Mouse (Mus musculus) lung, postnatal 4 days (tissue): Measurements from ENCODE around the gene Foxo6.
A peak's percentile ranks its signal among the peaks of the same experiment; 100 is the strongest.

Source experiments
- DNase-seq, 2 experiments: peaks; one replicate each; pipeline ENCODE4 v3.0.0; 2021

Foxo6 gene

DNA sequence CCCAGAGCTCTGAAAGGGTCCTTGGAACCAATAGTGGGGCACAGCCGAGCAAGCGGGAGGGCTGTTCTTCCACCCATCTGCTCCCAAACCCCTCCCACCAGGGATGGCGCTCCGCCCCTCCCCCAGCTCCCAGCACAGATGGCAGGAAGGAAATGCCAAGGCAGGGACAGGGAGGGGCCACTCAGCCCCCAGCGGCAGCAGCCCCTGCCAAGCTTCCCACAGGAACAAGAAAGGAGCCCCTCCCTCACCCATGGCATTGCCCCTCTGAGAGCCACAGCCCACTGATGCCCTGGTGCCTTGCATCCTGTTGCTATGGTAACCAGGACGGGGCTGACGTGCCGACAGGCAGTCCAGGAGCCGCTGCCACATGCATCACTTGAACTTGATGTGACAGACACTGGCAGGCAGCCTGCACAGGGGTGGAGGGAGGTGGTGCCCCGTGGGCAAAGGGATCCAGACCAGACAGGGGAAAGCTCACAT lies 44.3 kb downstream of the Foxo6 start:
- DNase-seq = peak; percentile 74 to 86

DNA sequence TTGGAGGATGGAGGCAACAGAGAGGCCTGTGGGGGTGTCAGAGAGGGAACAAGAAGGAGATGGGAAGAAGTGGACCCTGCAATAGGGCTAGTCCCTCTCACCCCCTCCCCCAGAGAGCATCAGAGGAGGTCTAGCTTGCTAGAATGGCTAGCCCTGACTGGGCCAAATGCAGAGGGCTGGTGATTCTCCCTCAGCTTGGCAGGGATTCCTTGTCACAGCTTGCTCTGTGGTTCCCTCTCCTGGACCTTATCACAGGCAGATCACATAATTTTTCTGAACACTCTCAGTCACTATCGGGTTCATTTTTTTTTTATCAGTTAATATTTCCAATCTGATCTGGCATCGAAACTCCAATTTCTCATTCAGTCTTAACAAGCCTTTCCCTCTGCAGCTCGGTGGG lies 46.0 kb downstream of the Foxo6 start:
- DNase-seq = no peak

DNA sequence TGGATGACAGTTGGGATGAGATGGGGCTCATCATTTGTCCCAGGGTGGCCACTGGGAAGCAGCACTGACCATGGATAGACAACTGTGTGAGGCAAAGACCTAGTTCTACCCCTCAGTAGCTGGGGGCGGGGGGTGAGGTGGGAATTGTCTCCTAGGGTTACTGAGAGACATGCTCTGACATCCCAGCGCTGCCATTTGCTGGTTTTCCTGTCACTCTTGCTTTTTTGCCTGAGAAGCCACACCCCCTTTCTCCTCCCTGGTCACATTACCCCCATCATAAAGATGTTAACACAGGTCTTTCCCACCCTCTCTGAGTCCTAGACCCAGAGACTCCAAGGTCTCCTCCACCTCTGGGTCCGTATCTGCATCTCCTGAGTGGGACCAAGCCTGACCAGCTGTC lies 47.7 kb downstream of the Foxo6 start:
- DNase-seq = no peak

DNA sequence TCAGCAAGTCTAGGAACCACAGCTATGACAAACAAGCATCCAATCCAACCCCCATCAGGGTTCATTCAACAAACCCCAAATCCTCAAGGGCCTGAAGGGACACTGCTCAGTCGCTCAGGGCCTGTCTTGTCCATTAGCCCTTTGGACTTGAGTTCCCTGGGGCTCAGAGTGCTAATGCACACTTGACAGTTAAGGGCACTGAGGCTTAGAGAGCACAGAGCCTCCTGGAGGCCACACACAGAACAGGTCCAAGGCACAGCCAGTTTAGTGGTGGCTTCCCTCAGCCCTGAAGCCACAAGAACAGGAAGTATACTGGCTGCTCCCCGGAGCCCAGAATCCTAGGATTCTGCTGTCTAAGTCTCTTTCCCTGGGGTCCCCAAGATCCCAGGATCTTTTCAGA lies 53.9 kb downstream of the Foxo6 start:
- DNase-seq = no peak

DNA sequence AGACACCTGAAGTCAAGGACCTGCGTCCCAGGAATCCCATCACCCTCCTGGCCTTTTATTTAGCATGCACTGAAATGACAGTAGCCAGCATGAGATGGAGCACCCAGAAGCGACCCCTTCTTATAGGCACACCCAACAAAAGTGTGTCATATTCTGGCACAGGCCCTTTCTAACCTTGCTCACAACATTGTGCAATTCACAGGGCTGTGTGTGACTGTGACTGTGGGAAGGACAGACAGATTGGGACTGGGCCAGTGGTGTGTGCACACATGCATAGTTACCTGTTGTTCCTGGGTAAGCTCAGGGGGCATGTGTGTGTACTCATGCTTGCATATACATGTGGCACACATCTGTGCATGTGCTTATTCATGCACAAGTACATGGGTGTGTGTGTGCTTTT lies 54.6 kb downstream of the Foxo6 start:
- no peak for DNase-seq

DNA sequence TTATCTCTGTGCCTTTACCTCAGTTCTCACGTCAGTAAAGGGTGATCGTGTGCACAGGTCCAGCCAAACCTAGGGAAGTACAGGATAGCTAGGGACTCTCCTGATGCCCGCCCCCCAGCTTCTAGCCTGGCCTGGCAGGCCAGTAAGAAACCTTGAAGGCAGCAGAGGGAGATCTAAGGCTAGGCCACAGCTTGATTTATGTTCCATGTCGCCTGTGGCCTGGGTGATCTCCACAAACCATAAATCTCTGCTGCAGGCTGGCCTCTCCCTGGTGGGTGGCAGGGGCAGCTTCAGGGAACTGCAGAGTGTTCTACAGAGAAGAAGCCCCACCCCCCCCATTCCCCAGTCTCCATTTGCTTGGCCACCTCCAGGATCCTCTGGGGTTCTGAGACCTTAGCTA lies 55.2 kb downstream of the Foxo6 start:
- DNase-seq = no peak

DNA sequence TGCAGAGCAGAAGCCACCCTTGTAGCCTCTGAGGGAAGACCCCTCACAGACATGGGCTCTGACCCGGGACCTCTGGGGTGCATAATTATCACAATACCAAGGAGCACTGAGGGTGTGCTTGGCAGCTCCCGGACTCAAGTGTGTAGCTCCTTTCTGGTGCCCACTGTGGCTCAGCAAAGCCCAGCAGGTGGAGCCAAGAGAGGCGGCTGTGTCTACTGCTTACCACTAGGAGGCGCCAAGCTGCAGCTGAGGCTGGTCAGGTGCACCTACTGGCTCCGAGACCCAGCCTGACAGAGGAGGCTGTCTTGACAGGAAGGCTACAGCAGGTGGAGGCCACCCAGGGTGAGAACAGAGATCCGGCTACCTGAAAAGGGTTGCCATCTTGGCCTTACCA lies 56.9 kb downstream of the Foxo6 start:
- DNase-seq = peak; percentile 77 to 84

DNA sequence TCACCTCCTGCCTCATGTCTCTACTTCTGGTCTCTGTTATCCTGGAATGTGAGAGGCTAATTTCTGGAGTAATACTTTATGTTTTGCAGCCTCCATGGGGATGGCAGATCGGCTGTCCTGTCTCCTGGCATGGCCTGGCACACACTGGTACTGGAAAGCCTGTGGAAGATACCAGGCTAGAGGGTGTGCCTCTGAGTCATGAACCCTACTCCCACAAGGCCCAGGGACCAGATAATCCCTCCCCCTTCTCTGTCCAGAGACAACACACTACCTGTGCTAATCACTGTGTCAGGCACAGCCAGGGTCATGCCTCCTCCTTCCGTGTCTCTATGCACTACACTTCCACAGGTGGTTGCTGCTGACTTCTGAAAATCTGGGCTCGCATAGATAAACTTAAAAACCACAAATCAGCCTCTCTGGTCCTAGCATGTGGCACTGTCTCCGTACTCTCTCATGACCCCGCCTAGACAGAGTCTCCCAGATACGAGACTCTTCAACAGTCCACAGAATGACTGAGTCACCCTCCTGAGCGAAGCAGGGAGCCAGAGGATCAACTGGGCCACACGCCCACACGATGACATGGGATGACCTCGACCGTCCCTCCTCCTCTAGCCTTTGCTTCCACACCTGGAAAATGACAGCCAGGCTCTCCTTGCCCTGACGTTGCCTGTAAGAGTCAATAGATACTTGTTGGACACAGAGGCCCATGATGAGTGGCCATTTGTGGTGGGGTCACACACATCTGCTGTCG lies 57.5 kb downstream of the Foxo6 start:
- no peak for DNase-seq

DNA sequence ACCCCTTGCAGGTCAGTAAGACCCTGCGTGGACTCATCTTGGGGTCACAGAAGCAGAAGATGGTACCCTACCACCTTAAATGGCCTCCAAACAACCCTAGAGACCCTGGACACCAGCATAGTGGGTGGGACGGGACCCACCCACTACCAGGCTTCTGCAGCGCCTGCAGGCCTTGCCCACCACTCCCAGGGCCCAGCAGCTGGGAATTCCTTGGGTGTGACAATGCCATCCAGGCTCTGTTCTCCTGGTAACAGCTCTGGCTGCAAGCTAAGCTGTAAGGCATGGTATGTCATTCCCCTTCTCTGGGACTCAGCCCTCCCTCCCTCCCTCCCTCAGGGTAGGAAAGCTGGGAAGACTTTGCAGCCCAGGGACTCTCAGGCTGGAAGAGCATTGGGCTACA lies 58.5 kb downstream of the Foxo6 start:
- no peak for DNase-seq

DNA sequence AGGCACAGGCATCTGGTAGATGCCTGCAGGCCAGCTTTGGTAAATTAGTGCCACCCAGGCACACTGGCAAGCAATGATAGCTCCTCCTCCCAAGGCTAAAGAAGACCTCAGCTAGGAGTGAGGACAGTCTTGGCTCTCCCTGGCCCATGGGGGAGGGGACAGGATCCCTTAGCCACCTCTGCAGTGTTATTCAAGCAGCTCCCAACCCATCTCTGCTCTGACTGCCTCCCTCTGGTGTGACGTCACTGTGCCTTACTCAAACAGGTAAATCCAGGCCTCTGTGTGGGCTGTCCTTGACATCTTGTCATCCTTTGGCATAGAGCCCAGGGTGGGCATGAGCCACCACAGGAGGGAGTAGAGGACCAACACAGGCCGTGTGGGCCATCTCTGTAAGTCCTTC lies 59.9 kb downstream of the Foxo6 start:
- no peak for DNase-seq

DNA sequence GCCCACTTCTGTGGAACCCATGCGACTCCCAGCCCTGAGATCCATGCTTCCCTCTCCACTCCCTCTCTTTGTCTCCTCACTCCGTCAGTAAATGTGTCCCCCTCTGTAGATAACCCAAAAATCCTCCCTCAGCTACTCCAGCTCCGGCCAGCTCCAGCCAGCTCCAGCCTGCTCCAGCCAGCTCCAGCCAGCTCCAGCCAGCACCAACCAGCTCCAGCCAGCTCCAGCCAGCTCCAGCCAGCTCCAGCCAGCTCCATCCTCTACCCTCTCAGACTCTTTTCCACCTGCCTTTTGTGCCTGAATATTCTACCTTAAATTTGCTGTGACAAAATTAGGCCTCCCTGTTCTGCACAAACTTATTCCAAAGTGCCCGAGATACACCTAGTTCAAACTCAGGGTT lies 60.5 kb downstream of the Foxo6 start:
- no peak for DNase-seq

DNA sequence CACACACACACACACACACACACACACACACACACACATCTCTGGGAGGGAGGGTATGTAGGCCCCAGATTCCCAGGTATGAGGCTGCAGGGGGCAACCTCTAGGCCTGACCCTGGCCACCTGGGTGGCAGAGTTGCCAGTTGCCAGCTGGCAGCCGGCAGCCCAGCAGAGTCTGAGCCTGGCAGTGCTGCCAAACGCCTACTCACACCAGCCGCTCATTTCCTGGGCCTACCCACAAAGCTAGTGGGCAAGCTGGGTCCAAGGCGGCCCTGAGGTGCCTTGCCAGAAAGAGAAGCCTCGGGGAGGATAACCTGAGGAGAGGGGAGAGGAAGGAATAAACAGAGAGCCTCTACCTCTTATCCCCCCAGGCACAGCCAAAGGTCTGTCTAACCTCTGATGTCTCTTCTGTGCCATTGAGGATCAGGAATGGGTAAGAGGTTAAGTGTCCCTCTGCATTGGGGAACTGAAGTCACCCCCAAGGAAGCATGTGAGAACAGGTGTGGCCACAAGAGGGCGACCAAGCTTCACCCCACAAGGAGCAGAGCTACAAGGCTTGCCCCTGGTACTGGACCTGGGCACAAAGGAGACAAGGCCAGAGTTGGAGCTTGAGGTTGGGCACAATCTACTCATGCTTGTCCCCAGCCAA lies 61.9 kb downstream of the Foxo6 start:
- DNase-seq = peak; percentile 74 to 78

DNA sequence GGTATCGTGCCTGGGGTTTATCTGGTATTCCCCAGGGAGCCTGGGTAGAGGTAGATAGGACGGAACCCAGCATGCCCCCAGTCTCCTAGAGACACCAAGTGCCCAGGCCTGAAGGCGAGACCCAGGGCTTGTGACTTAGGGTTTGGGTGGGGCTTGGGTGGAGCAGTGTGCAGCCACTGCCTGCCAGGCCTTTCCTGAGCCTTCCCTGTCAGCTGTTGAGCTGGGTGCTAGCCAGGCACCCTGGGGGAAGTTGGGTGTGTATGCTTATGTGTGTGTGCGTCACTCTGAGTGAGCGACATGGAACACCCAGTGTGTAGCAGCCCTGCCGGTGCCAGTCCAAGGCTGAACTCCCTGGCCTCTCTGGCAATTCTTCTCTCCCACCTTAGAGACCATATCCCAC lies 63.3 kb downstream of the Foxo6 start:
- DNase-seq = peak; percentile 58 to 77

DNA sequence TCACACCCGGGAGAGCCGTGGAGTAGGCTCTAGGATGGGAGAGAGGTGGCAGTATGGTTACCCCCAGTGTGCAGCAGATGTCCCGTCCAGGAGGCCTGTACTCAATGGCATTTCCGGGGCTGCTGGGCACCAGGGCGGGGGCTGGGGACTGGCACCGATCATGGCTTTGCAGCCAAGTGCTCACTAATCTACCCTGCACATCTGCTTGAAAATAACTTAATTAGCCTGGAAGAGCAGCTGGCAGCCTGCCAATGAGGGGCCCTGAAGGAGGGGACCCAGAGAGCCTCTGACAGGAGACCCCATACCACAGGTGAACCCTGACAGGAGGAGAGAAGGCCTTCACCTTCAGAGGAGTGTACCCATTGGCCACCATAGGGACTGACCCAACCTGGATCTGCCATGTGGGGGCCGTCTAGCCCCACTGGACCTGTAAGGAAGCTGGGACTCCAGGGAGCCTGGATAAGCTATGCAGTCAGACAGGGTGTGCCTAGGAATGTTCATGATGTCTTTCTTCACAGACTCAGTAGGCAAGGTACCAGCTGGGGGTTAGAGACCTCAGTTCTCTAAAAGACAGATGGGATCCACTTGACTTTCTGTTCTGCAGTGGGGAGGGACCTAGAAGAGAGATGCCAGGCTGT lies 63.9 kb downstream of the Foxo6 start:
- DNase-seq = no peak

DNA sequence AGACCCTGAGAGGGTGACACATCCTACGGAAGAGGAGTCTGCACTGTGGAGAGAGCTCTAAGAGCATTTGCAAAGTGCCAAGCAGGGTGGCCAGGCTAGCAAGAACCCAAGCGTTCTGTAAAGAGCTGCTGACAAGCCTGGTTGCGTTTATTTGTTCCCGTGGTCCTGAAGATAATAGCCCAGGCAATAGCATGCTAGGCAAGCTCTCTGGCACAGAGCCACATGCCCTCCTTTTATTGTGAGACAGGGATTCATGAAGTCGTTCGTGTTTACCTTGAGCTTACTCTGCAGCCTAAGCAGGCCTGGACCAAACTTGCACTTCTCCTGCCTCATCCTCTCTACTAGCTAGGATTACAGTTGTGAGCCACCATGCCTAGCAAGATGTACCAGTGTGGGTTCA lies 65.4 kb downstream of the Foxo6 start:
- no peak for DNase-seq

DNA sequence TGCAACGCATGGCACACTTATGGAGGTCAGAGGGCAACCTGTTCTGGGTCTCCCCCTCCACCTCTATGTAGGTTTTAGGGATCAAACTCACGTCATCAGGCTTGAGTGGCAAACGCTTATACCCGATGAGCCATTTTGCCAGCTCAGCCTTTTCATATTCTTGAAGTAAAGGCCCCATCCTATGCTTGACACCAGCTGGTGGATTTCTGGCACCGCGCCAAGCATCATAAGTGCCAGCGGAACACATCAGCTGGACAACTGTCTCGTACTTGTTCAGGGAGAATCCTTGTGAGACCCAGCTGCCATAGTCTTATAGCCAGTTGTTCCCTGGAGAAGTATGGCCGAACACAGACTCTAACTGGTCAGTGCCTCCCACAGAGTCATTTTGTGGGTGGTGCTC lies 68.3 kb downstream of the Foxo6 start:
- DNase-seq = peak; percentile 34 to 51
